Mouse (Mus musculus) liver, embryonic 14.5 days (tissue): Measurements from ENCODE around the gene Dnah14.

ENCODE experiments used
- CTCF ChIP-seq: IDR thresholded peaks from 2 replicates; pipeline ENCODE4 v1.5.1; 2016; ENCODE audit warnings: antibody characterized with exemption, low read depth, control low read depth
- EP300 ChIP-seq: IDR thresholded peaks from 2 replicates; pipeline ENCODE4 v1.6.1; 2016; ENCODE audit warnings: antibody characterized with exemption, low read depth

- TF ChIP-seq EP300: no peak
- no peak for TF ChIP-seq CTCF
These were observed 268.7 kb downstream of the Dnah14 start for GRCm38 (mm10) chr1:181844874-181845547.
